Mouse (Mus musculus) layer of hippocampus, postnatal 10 days (tissue): ENCODE data around the gene Slc25a18. TPM values are rescaled to one million over a fixed set of nuclear protein-coding genes. Genes with fewer than 3 reads are reported as not detected.

ENCODE experiments used
- DNase-seq, 2 experiments: peaks; one replicate each; pipeline ENCODE4 v3.0.0; 2021; ENCODE audit warnings: low spot score in 2 of 2
- long read RNA-seq: library from polyadenylated mRNA; stranded (forward); transcript quantifications from one replicate; pipeline ENCODE4 v2.0.0, GENCODE M21; 2023
- total RNA-seq, 2 experiments: library from RNA; stranded (reverse); gene quantifications; 2 replicates each; pipeline ENCODE4 v1.2.3; 2021

The Slc25a18 gene
- total RNA-seq = 10 to 100 TPM; 42.8 to 46.3 TPM
- long read RNA-seq, transcript Slc25a18-201 (10 exons, 1,911 nt) = major isoform, 37 of 52 reads
- long read RNA-seq, partial matches to known transcripts = 5 of 52 reads
- long read RNA-seq, other reads (novel, unspliced or antisense) = 10 of 52 reads

GRCm38 (mm10) chr6:120773149-120773628 is at the start of gene Slc25a18:
Slc25a18 (plus strand) TSS chr6:120773578.
- DNase-seq = peak; percentile 45 to 55

- no peak for DNase-seq
Observed at GRCm38 (mm10) chr6:120725986-120726385, 47.4 kb upstream of the Slc25a18 start.

GRCm38 (mm10) chr6:120736011-120736410 is 37.4 kb upstream of the Slc25a18 start:
- no peak for DNase-seq

DNA sequence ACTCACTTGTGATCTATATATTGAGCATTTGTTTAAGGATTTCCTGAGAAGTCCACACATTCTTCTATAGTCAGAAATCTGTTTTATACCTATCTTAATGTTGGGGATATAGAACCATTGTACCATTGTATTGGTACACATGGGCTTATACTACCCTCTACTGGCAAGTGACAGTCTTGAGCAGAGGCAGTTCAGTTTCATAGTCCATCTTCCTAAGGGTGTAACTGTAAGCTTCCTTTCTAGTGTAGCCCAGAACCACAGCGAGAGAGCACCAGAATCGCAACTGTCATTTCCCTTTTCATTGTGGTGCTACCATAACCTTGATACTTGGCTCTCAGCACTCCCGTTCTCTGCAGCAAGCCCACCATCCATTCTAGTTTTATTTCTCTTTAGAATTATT is 36.8 kb upstream of the Slc25a18 start:
- DNase-seq = peak; percentile 27 to 29

- DNase-seq = no peak
Observed at GRCm38 (mm10) chr6:120743130-120743529, 30.2 kb upstream of the Slc25a18 start.

GRCm38 (mm10) chr6:120744266-120744665 is 29.1 kb upstream of the Slc25a18 start:
- no peak for DNase-seq

- no peak for DNase-seq
Observed at GRCm38 (mm10) chr6:120746416-120746815, 27.0 kb upstream of the Slc25a18 start.

- no peak for DNase-seq
Observed at GRCm38 (mm10) chr6:120761151-120761550, 12.2 kb upstream of the Slc25a18 start.

GRCm38 (mm10) chr6:120769972-120770371 is 3.4 kb upstream of the Slc25a18 start:
- DNase-seq = no peak

DNA sequence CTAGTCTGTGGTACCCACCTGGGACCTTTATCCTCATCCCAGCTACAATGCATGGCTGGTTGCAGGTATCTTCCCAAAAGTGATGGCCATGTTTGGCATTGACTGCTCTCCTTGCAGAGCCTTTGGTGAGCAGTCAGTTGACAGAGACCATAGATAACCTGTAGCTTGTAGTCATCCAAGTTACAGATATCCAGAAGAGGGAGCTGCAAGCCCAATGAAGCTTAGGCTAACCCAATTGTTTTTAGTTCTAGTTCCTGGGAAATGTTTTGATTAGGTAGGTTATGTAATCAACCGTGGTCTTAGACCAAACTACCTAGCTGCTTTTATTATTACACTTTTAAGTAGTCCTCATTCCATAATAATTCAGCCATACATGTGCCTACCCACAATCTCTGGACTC is 2.0 kb upstream of the Slc25a18 start:
- no peak for DNase-seq

GRCm38 (mm10) chr6:120772025-120772424 is 1.4 kb upstream of the Slc25a18 start:
- no peak for DNase-seq

- no peak for DNase-seq
Observed at GRCm38 (mm10) chr6:120773763-120774162, 385 bp downstream of the Slc25a18 start.

GRCm38 (mm10) chr6:120776286-120776685 is 2.9 kb downstream of the Slc25a18 start:
- no peak for DNase-seq

DNA sequence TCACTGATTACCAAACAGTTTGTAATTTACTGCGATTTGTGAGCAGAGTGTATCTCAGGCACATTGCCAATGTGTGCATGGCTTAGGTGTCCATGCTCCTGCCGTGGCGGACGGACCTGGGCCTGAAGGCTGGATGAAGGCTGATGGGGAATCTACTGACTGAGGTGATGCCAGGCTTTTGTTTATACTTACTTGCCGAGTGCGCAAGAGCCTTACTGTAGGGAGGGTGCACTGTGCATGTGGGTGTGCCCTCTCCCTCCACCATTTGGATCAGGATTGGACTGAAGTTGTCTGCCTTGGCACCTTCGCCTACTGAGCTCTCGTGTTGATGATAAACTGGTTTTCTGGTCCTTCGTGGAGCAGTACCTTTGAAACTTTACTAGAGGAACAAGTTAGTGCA is 4.2 kb downstream of the Slc25a18 start:
- DNase-seq = no peak

DNA sequence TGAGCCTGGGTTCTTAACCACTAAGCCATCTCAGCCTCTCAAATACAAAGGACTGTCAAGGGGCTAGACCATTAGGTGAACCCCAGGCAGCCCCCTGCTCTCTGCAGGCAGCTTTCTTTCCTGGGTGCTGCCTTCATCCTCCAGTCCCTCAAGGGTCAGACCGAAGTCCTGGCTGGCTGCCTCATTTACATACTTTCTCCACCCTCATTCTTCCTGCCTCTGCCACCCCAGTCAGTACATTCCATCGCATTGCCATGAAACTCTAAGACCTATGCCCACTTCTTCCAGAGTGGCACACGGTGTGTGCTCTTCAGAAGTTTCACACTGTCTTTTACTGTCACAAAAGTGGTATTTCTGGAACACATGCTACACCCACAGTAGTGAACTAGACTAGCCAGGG is 4.8 kb downstream of the Slc25a18 start:
- DNase-seq = no peak

DNA sequence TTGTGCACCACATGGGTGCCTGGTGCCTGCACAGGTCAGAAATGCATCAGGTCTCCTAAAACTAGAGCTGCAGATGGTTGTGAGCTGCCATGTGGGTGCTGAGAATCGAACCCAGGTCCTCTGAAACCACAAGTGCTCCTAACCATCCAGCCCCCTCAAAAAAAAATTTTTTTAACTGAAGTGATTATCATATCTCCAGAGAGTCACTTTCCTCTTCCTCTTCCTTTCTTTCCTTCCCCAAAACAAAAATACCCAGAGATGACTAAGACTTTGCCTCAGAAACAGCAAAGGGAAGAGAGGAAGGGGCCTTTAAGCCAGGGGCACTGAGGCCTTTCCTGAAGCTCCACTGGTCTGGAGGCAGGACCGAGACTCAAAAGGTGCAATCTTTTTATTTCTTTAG is 9.6 kb downstream of the Slc25a18 start:
- DNase-seq = no peak

GRCm38 (mm10) chr6:120784351-120784750 is 11.0 kb downstream of the Slc25a18 start:
- no peak for DNase-seq

- no peak for DNase-seq
Observed at GRCm38 (mm10) chr6:120788068-120788607, 14.8 kb downstream of the Slc25a18 start.

DNA sequence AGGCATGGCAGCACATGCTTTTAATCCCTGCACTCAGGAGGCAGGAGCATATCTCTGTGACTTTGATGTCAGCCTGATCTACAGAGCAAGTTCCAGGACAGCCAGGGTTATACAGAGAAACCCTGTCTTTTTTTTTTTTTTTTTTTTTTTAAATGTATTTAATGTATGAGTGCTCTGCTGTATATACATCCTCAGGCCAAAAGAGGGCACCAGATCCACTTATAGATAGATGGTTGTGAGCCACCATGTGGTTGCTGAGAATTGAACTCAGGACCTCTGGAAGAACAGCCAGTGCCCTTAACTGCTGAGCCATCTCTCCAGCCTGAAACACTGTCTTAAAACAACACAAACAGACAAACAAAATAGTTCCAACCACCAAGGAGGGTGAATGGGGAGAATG is 15.5 kb downstream of the Slc25a18 start:
- no peak for DNase-seq

DNA sequence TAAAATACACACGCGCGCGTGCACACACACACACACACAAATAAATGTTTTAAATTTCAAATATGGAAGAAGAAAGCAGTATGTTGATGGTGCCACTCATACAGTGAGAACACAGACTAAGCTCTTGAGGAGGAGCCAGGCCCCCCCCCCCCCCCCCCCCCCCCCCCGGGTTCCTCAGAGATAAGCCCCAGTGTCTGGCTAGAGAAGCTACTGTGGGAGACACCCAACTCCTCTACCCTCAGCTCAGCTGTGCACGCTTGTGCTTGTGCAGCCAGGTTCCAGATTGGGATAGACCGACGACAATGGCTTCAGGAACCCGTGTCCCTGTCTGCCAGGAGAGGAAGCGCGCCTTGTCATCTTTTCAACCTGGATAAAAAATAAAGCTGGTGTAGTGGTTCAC is 16.8 kb downstream of the Slc25a18 start:
- DNase-seq = no peak

GRCm38 (mm10) chr6:120790717-120791116 is 17.3 kb downstream of the Slc25a18 start:
- DNase-seq = no peak

DNA sequence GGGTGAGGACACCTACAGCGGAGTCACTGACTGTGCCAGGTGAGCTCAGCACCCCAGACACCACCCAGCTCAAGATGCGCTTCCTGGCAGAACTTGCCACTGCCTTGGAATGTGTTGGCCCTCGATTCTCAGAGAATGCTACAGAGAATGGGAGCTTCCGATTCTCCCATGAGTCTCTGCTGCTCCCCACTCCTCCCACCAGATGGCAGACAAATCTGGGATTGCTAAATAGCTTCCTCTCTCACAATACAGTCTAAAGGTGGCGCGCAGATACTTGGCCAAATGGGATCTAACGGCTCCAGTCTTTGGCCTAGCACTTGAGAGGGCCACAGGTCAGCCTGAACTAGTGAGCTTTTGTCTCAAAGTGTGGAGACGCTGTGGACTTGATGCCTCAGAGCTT is 19.6 kb downstream of the Slc25a18 start:
- no peak for DNase-seq

- no peak for DNase-seq
Observed at GRCm38 (mm10) chr6:120795422-120796086, 22.2 kb downstream of the Slc25a18 start.
